Mouse (Mus musculus) NIH3T3 (cell line): Measurements from ENCODE around the gene Arsk.
A peak's percentile ranks its signal among the peaks of the same experiment; 100 is the strongest.

Experiments
- DNase-seq: peaks from one replicate; pipeline ENCODE4 v3.0.0-alpha.2; 2012; ENCODE audit warnings: low read depth

Arsk gene

DNA sequence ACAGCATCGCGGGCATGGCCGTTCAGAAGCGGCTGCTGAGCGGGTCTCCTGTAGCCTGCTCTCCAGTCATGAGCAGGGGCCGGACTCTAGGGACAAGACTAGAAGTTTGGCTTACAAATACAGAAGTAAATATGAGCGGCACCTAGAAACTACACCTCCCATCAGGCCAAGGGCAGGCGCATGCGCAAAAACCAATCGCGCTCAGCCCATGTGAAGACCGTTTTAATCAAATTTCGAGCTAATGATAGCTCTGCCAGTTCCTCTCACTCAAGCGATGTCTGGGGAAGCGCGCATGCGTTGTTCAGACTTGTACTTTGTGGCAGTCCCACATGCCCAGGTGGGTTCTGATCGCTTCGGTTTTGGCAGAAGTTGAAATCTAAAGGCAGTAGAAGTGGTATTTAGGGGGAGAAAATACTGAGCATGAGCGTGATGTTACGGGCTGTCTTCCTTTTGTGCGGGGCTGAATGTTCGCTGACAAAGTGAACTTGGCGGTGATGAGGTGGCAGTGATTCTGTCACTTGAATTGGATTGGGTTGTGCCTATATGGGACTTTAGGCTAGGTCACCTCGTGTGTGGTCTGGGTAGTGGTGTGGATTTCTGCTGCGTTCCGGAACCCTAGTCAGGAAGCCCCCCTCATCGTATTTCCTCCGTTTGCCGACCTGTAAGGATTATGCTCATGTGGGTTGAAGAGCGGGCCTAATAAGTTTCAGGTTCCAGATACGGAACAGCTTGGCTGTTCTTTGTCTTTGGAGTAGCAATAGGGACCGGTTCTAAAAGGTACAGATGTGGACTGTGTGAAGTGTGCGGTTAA, at the start of gene Arsk, which contains the start of gene Ttc37:
Gene Arsk, minus strand, starts transcription at position 168 of the 811 bp plus-strand sequence.
Gene Ttc37, plus strand, starts transcription at position 242 of the 811 bp plus-strand sequence.
- DNase-seq, result peak; percentile 97

DNA sequence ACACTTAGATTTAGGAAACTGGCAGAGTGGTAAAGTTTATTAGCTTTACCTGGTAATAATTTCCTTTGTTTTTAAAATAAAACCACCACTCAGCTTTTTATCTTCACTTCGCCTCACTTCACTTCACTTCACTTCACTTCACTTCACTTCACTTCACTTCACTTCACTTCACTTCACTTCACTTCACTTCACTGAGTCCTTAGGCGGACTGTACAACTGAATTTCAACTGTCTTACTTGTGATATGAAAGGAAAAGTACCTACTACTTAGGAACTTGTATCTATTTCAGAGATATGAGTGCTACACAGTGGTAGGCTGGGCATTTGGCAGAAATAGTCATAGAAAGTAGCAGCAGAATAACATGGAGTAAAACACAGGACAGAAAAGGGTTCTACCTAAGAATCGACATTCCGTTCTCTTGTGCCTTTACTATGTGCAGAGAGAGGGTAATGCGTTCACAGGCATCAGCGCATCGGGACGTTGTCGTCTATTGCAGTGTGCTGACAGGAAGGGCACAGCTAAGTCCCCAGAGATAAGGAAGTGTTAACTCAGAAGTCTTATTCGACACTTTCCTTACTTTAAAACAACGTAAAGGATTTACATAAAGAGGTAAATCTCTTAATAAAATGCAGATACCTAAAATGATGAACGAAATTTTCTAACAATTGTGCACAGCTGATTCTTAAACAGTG, 42.8 kb upstream of the Arsk start:
- no peak for DNase-seq

DNA sequence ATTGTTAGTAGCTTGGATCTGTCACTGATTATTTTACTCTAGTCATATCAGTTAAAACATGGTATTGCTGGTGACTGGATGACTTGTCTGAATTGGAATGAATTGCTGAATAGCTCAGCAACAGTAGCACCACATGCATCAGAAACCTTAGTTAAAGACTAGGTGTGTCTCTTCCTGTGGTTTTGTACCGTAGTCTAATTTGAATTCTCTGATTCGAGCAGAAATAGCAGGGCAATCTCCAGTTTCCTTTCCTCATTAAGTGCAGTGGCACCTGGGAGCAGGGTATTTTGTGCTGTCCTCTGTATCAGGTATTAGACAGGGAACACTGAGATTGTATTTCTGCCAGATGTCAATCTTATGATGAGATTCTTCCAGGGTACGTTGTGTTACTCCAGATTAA, 40.4 kb upstream of the Arsk start:
- no peak for DNase-seq

DNA sequence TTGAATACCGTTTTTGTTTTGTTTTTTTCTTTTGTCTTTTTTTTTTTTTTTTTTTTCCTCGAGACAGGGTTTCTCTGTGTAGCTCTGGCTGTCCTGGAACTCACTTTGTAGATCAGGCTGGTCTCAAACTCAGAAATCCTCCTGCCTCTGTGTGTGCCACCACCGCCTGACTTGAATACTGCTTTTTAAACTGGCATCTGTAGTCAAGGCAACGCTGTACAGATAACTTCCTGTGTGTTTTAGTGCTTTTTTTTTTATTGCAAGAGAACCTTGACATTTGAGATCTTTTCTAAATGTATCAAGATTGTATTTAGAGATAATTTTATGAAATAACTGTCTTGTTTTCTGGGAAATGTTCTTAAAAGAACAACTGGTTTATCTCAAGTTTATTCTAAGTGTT, 34.0 kb upstream of the Arsk start:
- DNase-seq, result no peak

DNA sequence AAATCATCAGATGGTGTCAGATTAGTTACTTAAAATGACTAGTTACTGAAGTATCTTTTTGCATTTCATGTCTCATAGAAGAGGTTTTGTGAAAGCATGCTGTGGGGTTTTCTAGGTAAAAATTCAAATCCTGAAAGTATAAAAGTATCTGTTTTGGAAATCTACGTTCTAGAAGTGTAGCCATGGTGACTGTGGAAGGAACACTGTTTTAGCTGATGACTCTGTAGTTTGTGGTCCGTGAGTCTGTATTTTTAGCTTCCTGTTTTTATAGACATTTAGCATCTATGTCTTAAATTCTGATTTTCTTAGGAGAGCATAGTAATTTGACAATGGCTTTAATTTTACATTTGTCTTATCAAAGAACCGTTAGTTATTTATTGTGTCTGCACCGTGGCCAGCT, 30.3 kb upstream of the Arsk start:
- DNase-seq, result no peak

DNA sequence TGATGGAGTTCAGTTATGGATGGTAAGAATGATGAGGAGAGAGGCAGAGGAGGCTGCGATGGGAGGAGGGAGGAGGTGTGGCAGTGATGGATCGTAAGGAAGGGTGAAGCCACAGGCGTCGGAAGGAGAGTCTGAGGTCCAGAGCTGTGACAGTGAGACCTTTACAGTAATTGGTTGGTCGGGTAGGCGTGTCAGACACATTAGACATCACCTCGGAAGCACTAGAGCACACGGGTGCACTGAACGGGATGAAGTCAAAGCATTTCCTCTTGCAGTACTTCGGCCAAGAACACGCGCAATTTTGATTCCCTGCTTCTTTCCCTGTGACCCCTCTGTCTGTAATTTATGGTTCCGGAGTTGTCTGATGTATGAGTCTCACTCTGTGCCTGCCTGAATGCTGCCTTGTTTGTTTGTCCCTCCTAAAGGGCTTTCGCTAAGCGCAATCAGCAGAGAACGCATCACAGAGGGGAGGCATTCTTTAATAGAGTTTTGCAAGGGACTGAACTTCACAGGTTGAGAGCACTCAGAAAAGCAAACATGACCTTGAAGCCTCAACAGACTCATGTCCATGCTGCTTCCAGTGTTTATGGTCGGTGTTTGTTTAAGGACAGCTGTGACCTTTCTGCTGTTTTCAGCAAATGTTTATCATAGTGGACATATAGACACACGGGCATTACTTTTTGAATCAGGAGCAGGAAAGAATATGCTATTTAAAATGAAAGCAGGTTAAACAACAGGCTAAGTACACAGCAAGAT, 10.8 kb upstream of the Arsk start:
- DNase-seq, result no peak

DNA sequence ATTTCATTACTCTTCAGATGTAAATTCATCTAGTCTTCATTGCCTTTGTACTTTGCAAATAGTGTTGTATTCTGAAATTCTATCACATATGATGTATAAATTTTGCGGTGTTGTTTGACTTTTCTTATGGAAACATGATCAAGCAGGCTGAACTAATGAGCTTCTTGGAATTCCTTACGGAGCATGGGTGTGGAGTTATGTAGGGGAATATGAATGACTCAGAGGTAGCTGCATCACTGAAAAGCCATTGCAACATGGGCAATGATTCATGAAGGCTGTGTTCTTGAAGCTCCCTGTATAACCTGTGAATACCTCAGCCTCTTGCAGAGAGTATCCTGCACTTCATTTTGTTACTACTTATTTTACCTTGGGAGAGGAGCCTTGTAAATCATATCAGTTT, 3.5 kb upstream of the Arsk start:
- DNase-seq, result peak; percentile 68

DNA sequence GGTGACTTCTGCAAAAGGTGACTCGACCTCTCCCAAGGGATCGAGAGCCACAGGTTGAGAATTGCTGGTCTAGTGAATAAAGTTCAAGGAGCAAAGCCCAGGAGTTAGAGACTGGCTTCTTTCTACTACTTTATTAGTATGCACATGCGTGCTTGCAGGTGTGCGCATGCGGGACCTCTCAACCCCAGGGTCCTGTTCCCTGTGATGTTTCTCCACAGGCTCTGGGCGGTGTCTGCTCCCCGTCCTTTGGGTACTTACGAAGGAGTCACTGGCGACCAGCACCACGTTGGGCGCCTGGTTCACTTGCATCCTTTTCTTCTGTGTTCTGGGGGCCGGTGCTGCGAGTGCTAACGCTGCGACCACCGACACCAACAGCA, 356 bp downstream of the Arsk start:
- DNase-seq, result no peak

DNA sequence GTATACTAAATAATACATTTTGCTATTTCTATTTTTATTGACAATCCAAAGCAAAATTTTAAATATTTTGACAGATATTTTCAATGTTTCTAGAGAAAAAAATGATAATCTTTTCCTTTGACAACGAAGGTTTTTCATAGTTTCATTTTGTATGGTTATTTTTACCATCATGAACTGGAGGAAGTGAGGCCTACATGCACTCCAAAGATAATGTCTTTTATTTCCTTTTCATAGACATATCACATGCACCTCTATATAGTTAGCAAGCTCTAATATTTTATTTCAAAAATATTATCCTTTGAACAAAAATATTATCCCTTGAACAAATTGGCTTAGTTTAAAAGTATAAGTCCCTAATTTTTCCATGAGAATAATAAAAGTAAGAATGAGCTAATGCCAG, 24.1 kb downstream of the Arsk start:
- no peak for DNase-seq

DNA sequence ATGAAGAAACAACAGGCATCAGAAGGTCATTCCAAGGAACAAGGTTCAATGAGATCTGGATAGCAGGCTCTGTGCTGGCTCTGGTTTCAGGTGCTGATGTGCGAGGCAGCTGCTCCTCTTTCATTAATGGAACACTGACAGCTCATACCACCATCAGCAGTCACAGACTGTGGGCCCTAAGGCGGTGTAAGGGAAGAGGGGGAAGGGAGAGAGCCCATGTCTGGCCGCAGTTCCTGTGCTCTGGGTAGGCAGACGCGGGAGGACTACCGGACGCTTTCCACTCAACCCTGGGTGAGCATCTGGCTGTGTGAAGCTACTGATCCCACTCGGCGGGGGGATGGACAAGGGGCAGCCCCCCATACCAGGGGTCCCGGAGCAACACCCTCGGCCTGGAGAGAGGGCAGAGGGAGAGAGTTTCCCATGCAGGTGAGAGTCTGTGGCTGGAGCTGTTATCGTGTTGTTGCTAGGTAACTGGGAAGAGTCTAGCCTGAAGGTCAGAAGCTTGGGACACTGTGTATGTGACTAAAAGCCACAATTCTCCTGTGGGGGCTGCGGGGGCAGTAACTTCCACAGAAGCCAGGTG, 34.0 kb downstream of the Arsk start:
- peak; percentile 7 for DNase-seq

DNA sequence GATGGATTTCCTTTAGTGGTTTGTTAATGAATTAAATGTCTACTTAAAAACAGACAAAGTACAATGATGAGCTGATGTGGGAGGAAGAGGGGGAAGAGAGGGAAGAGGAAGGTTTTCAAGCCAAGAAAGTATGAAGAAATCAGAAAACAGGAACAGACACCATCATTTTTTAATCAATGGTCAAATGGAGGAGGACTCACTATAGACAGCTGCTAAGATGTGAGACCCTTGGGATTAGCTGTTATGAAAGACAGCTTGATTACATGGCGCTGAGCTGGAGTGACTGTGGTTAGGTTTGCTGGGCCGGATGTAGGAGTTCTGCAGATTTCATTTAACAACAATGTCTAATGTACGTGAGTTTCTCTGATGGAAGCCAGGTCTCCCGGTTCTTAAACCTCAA, 34.9 kb downstream of the Arsk start:
- no peak for DNase-seq

DNA sequence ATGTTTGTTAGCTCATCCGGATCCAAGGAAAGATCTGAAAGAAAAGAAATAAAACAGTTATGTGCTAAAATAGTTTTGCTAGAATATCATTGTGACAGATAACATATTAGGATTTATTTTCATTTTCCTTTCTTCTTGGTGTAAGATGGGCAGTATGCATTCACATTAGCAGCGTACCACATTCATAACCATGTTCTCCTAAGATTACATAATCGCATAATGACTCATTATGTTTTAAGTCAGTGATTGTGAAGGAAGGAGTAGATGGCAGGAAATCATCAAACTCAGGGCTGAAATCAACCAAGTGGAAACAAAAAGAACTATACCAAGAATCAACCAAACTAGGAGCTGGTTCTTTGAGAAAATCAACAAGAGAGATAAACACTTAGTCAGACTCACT, 35.9 kb downstream of the Arsk start:
- DNase-seq, result no peak

DNA sequence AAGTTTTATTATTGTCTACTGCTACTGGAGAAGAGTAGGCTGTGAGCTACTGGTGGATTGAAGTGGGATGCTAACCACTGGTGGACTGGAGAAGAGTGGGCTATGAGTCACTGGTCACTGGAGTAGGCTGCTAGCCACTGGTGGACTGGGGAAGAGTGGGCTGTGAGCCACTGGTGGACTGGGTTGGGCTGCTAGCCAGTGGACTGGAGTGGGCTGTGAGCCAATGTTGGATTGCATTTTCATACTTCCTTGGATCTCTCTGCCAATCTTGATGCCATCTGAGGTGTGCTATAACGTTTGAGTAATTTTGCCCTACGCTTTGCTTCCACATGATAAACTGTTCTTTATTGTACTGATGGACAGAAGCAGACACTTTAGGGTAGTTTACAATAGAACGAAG, 36.3 kb downstream of the Arsk start:
- no peak for DNase-seq

DNA sequence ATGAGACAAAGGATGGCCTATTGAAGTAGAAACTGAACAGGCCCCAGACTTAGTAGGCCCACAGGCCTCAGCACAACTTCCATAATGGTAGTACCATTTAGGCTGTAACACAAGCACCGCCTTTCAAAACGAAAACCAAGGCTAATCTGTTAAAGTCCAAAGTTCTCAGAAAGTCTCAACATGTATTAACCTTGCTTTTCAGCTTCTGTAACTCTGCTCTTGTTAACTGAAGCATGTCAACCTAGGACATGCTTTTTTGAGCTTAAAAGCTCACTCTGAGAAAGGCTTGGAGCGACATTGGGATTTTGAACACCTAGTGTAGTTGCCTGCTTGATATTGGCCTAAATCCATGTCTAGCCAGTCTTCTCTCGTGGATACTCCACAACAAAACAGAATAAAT, 38.9 kb downstream of the Arsk start:
- DNase-seq, result no peak

DNA sequence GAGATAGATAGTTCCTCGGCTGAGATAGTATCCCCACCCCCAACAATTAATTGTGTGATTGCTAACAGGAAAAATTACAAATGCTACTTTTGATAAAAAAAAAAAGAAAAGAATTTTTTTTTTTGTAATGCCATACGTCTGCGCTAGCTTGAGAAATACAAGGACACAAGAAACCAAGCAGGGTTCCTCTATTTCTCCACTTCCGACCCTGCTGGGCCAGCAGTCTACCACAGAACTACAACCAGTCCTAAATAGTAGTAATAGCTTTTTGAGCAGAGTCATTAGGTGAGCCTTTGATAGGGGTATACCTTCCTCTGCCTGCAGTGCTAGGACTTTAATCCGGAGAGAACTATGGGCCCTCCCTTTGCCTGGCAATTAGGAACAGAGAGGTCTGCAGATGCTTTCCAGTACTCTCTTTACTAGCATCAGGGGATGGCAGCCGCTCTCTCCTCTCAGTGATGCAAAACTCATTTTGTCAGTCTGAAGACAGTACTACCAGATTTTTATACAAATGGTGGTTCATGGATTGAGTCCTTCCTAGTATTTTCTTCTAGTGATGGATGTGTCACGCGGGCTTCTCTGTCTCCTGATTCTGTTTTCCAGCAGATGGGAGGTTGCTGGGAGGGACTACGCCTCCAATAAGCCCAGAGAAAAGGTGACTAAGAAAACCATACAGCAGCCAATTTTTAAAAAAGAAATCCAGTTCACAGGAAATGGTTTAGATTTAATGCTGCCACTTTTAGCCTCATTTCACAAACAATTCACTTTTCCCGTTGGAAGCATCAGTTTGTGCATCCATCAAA, 41.0 kb downstream of the Arsk start:
- no peak for DNase-seq

DNA sequence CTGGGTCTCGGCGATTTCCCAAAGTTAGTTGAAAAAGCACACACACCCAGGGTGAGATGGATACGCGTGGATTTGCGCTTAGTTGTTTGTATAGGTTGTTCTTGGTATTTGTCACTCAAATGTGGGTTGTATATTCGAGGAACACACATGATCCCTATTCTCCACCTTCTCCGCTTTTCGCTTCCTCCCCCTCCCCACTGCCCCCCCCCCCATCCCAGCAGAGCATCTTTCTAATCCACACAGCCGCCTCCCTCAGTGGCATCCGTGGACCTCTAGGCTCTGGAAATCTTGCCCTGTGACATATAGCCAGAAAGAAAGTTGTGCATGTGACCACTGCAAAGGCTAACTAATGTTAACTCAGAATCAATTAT, 41.6 kb downstream of the Arsk start, which contains the start of gene Gpr150:
Gene Gpr150, minus strand, starts transcription at position 101 of the 371 bp plus-strand sequence.
- no peak for DNase-seq

DNA sequence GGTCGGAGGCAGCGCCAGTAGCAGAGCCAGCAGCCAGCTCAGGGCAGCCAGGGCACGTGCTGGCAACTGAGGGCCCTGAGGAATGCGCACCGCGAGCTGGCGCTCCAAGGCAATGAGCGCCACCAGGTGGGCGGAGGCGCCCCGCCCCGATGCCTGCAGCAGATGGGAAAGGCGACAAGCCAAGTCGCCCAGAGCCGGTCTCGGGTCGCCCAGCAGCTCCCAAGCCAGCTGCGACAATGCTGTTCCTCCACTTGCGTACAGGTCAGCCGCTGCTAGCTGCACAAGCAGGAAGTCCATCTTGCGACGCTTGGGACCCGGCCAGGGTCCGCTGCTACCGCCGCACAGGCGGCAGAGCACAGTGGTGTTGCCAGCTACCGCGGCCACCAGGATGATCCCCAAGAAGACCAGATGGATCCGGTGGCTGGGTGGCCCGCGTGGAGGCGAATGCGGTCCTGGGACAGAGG, 42.2 kb downstream of the Arsk start:
- no peak for DNase-seq

DNA sequence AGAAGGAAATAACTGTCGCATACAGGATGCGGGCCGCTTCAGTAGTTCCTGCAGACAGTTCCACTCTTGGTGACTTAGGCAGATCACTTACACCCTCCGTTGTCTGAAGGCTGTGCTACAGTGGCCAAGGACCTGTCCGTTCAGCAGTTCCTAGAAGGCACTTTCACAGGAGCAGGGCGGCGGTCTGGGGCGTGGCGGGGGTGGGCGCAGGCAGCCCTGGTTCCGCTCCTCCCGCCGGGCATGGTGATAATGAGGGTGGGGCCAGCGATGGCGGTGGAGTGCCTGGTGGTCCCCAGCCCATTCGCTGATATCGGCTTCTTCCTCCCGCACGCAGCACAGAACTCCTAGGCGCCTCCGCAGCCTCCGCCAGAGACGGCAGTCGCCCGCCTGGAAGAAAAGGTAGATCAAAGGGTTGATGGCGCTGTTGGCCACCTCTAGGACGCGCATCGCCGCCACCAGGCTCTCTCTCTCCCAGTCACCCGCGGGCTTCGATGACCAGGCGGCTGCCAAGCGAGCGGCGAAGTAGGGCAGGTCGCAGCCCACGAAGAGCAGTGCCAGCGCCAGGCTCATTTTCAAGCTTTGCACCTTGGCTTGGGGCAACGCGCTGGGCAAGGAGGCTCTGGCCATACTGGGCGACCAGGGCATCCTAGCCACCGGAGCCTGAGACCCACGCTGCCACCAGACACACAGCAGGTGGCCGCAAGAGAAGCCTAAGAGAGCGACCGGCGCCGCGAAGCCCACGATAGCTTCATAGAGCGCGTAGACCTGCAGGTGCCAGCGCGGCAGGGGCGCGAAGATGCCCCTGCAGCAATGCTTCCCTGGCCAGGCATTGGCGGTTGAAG, 42.8 kb downstream of the Arsk start:
- DNase-seq, result no peak

DNA sequence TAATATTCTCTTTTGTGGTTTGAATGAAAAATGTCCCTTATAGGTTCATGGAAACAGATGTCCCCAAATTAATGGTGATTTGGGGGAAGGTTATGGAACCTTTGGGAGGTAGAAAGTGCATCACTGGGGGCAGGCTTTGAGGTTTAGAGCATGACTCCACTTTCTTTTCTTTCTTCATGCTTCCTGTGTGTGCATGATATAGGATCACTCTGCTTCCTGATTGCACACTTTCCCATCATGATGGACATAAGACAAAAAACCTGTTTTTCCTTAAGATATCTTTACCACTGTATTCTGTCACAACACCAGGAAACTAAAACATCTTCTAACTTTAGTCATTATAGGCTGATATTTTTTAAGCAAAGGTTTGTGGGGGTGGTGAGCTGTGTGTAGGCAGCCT, 53.5 kb downstream of the Arsk start:
- DNase-seq, result no peak

DNA sequence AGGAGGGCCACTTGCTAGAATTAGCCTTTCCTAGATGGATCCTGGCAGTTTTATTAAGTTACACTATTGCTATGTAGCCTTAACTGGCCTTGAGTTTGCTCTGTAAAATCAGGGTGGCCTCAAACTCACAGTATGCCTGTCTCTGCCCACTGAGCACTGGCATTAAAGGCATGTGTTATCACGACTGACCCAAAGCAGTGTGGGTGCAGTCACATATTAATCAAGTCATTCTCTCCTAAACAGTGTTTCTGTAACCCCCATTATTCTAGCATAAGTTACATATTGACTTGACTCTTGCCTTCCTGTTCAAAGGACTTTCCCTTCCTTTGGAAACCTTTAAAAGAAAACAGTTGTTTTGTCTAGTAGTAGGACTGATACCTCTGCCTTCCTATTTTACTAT, 56.0 kb downstream of the Arsk start:
- DNase-seq, result no peak

DNA sequence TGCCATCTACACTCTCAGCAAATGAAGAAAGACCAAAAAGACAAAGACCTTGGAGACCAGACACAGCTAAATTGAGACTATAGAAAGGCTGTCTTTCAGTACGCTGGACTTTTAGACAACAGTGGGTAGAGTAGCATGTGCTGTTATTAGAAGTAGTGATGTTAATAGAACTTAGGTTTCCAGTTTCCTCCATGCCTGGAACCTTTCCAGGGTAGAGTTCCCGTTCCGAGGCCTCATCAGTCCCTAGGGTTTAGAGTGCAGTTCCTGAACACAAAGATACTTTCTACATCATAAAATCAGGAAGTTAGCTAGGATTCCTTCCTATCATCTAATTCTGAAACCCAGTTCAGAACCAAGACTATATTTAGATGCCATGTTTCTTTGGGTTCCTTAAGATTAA, 73.9 kb downstream of the Arsk start:
- no peak for DNase-seq
